Mouse (Mus musculus): ENCODE results near the gene Khdc1c.
"Not testable (repeated sequence)": the region's sequence is repeated elsewhere in the genome, so short reads cannot be mapped to it uniquely, and the experiment has no call there.

- not testable (repeated sequence) for TF ChIP-seq CTCF (IDR thresholded peaks at IDR 0.05; ENCODE audit: control insufficient read depth, insufficient read depth, insufficient read length); MYOD1 (IDR thresholded peaks at IDR 0.05; ENCODE audit: control insufficient read depth, insufficient read length, low read depth)
These were observed 23.4 kb upstream of the Khdc1c start for GRCm38 (mm10) chr1:21344752-21345151.
